8 mouse cellular contexts compared by ENCODE assay signal in genomic region chr3:9609581-9610341, GRCm38 (mm10). TPM values are rescaled to one million over a fixed set of nuclear protein-coding genes. Genes with fewer than 3 reads are reported as not detected.
DNase-seq lines count a peak whose midpoint lies in the region; ATAC-seq lines count a peak whose summit lies in the region.

Gene Zfp704, minus strand, starts transcription at chr3:9610085.

- H3K9ac ChIP-seq in intestine, embryonic 16.5 days (ENCODE audit: low read depth, low read length) = peak within 1 kb of the TSS; percentile 89

- WGBS in embryonic facial prominence, embryonic 10.5 days = 5% methylated on average over 97 of the region's 97 CpGs
- WGBS in intestine, embryonic 16.5 days = under 1% methylated on average over 73 of the region's 97 CpGs

- peak; percentile 73 for DNase-seq in adrenal gland, postnatal 25 days
- peak; percentile 90 for DNase-seq in embryonic facial prominence, embryonic 10.5 days (ENCODE audit: low spot score)
- peak; percentile 79 to 89 for DNase-seq in left cerebral cortex, postnatal 25 days (ENCODE audit: low spot score in 2 of 2)
- DNase-seq in right cerebral cortex, postnatal 4 days = peak; percentile 77
- peak; percentile 92 for DNase-seq in yolk sac, embryonic 10.5 days (ENCODE audit: low spot score)

- no peaks in the 10 kb centered on the region for H3K9me3 ChIP-seq in embryonic facial prominence, embryonic 10.5 days
- H3K9me3 ChIP-seq in intestine, embryonic 16.5 days (ENCODE audit: control insufficient read depth, low read length) = no peaks in the 10 kb centered on the region

- peak; percentile 59 for ATAC-seq in granulocyte monocyte progenitor cell, adult 5-6 weeks (replicated peaks; ENCODE audit: poor library complexity, severe bottlenecking)
- peak; percentile 89 for ATAC-seq in intestine, embryonic 16.5 days
- peak; percentile 70 for ATAC-seq in megakaryocyte-erythroid progenitor cell, adult 5-6 weeks (replicated peaks; ENCODE audit: low FRiP score, low TSS enrichment, poor library complexity, severe bottlenecking)

- intact Hi-C loops in left cerebral cortex, postnatal 25 days (cut with DNase I) = loop anchor here (5.0 kb wide), 2 partner anchors 112 to 207 kb away; no protein-coding TSS in a partner anchor

- H3K27me3 ChIP-seq in embryonic facial prominence, embryonic 10.5 days (replicated peaks; ENCODE audit: low read depth, poor library complexity, severe bottlenecking) = peaks cover 6% of the 10 kb centered on the region; the same call in 1 of the 2 replicates
- H3K27me3 ChIP-seq in intestine, embryonic 16.5 days (replicated peaks; ENCODE audit: control insufficient read depth, insufficient read depth, low read length) = no peaks in the 10 kb centered on the region

- H3K4me2 ChIP-seq in intestine, embryonic 16.5 days (ENCODE audit: low read depth, low read length) = peak within 1 kb of the TSS; percentile 90

- H3K4me3 ChIP-seq in embryonic facial prominence, embryonic 10.5 days = peak within 1 kb of the TSS; percentile 90
- H3K4me3 ChIP-seq in intestine, embryonic 16.5 days (ENCODE audit: low read length) = peak within 1 kb of the TSS; percentile 85

- peak within 1 kb of the TSS; percentile 91 for H3K27ac ChIP-seq in embryonic facial prominence, embryonic 10.5 days (replicated peaks)
- H3K27ac ChIP-seq in intestine, embryonic 16.5 days (ENCODE audit: low read length) = peak within 1 kb of the TSS; percentile 93

- peaks cover 34% of the 10 kb centered on the region for H3K4me1 ChIP-seq in embryonic facial prominence, embryonic 10.5 days
- H3K4me1 ChIP-seq in intestine, embryonic 16.5 days (ENCODE audit: control insufficient read depth, insufficient read depth, low read length) = peaks cover 17% of the 10 kb centered on the region

- H3K36me3 ChIP-seq in embryonic facial prominence, embryonic 10.5 days (replicated peaks) = no peaks in the 10 kb centered on the region
- H3K36me3 ChIP-seq in intestine, embryonic 16.5 days (ENCODE audit: control insufficient read depth, insufficient read depth, low read length) = no peaks in the 10 kb centered on the region

RNA-seq across cellular contexts. Expression of gene Zfp704, which starts in this region (rescaled TPM):
- total RNA-seq in adrenal gland, postnatal 25 days (2021) = 13.6 and 18.7 TPM in 2 replicates
- 7.4 and 7.7 TPM in 2 replicates for polyA plus RNA-seq in embryonic facial prominence, embryonic 10.5 days (2016; fragmentation: Nextera tagmentation; extraction: Ambion mirVana)
- total RNA-seq in granulocyte monocyte progenitor cell, adult 5-6 weeks (2014; fragmentation: Nextera tagmentation) = 22.9 and 25.3 TPM in 2 replicates
- total RNA-seq in granulocyte monocyte progenitor cell, adult 5-6 weeks (2017) = 15.6 and 15.7 TPM in 2 replicates
- 4.4 and 4.7 TPM in 2 replicates for polyA plus RNA-seq in intestine, embryonic 16.5 days (2015; fragmentation: Nextera tagmentation; extraction: Ambion mirVana)
- total RNA-seq in left cerebral cortex, postnatal 25 days (2021) = 10 to 100 TPM; 28.4 to 31.7 TPM
- total RNA-seq in megakaryocyte-erythroid progenitor cell, adult 5-6 weeks (2014; fragmentation: Nextera tagmentation) = 12.5 and 18.9 TPM in 2 replicates
- 8.9 and 12.4 TPM in 2 replicates for total RNA-seq in megakaryocyte-erythroid progenitor cell, adult 5-6 weeks (2017)

Comparison
In these comparisons a context has a peak if more than half of its experiments do, and no peak if none do; other contexts are left out.
1. Peak in every context shown above with its lines: DNase-seq, ATAC-seq, H3K4me3 ChIP-seq and H3K27ac ChIP-seq.